Mouse (Mus musculus): Measurements from ENCODE around the gene Unc5cl. TPM values are rescaled to one million over a fixed set of nuclear protein-coding genes. Genes with fewer than 3 reads are reported as not detected.

Gene Unc5cl
- total RNA-seq, 2 experiments from 2014 or later = not detected

Other genes starting within 250 kb of the Unc5cl start
- gene Trem1, start 222.1 kb upstream of the Unc5cl start, total RNA-seq (2021) = under 1 TPM in 1 of 2 experiments, not detected in 1; 0.11 TPM
- under 1 TPM in 1 of 2 experiments, not detected in 1; 0.27 TPM for gene Trem3, start 207.1 kb upstream of the Unc5cl start, total RNA-seq (2021)
- gene Treml4, start 190.6 kb upstream of the Unc5cl start, total RNA-seq (2021) = under 1 TPM in 1 of 2 experiments, not detected in 1; 0.36 TPM
- under 1 TPM in 1 of 2 experiments, not detected in 1; 0.18 TPM for gene Treml2, start 155.4 kb upstream of the Unc5cl start, total RNA-seq (2021)
- gene B430306N03Rik, start 138.8 kb upstream of the Unc5cl start, total RNA-seq (2021) = under 1 TPM; 0.05 to 0.34 TPM
- 1 to 10 TPM; 1.4 to 1.8 TPM for gene Trem2, start 108.5 kb upstream of the Unc5cl start, total RNA-seq (2021)
- not detected for gene Treml1, start 95.0 kb upstream of the Unc5cl start, total RNA-seq (2021)
- 10 to 100 TPM; 11.3 to 19.2 TPM for gene Nfya, start 45.0 kb upstream of the Unc5cl start, total RNA-seq (2021)
- 10 to 100 TPM in 1 of 2 experiments, 1 to 10 TPM in 1; 9.8 to 11.4 TPM for gene Oard1, start 44.9 kb upstream of the Unc5cl start, total RNA-seq (2021)
- gene Apobec2, start 22.0 kb upstream of the Unc5cl start, total RNA-seq (2021) = 100 to 1,000 TPM; 515 to 520 TPM
- gene Tspo2, start 3.4 kb upstream of the Unc5cl start, total RNA-seq (2021) = under 1 TPM in 1 of 2 experiments, not detected in 1; 0.93 TPM

All from gastrocnemius, postnatal 10 days (tissue).